Mouse (Mus musculus) embryonic stem cell, embryonic (primary cell): ENCODE data around the gene Olfr560.

Experiments
- CTCF ChIA-PET, 4 experiments: fragments of 300-600 bp in 2 of 4; fragments of 350-600 bp in 2 of 4; sonication (Branson Sonifier 250); formaldehyde crosslinking; loops; one replicate each; lab custom pipeline; 2022; ENCODE audit warnings: inconsistent platforms in 2 of 4; lab: Charles Lee
- POLR2A ChIA-PET, 4 experiments: fragments of 300-600 bp in 2 of 4; fragments of 350-600 bp in 2 of 4; sonication (Branson Sonifier 250); formaldehyde crosslinking; loops; one replicate each; lab custom pipeline; 2022; ENCODE audit warnings: antibody characterized with exemption in 4 of 4, inconsistent platforms in 1 of 4; lab: Charles Lee

Gene Olfr560

DNA sequence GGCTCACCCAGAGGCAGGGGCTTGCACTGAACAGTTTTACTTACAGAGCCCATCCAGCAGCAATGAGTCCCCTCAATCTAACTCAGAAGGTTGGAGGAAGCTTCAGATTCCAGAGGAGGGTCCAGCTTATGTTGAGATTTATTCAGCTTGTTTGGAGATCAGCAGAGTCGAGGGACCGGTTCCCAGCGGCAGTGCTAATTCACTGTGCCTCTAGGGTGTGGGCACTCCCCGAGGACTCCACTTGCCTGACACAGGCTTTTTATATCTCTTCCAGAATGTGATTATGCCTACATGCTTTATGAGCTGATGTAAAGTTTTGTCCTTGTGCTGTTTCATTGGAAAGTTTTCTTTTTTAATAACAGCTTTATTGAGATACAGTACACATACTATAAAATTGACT is at the start of gene Olfr560, which contains the start of gene Olfr78:
Olfr560 (minus strand) TSS at position 101 of the 400 bp plus-strand sequence.
Olfr78 (minus strand) TSS at position 206 of the 400 bp plus-strand sequence.
- ChIA-PET CTCF (interaction anchor here in 1 of 4 experiments (0.5 kb wide), 1 partner anchor 498 kb away, joined by 3 read pairs; no protein-coding TSS in a partner anchor), POLR2A (no interaction called here)

DNA sequence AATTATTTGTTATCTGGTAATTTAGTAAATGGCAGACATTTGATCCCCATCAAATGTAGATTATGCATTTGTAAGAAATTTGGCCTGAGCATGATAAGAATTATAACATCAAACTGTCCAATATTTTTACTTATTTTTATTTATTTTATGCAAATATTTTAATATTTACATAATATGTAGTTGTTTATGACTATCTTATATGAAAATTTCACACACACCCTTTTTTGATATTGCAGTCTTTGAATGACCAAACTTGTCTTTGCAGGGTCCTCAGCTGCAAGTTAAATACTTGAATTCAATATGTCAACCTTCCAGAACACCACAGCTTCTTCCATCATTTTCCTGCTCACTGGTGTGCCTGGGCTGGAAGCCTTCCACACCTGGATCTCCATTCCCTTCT is 44.0 kb upstream of the Olfr560 start, which contains the start of gene Olfr564:
Olfr564 (plus strand) TSS at position 301 of the 400 bp plus-strand sequence.
- ChIA-PET CTCF (no interaction called here), POLR2A (no interaction called here)

DNA sequence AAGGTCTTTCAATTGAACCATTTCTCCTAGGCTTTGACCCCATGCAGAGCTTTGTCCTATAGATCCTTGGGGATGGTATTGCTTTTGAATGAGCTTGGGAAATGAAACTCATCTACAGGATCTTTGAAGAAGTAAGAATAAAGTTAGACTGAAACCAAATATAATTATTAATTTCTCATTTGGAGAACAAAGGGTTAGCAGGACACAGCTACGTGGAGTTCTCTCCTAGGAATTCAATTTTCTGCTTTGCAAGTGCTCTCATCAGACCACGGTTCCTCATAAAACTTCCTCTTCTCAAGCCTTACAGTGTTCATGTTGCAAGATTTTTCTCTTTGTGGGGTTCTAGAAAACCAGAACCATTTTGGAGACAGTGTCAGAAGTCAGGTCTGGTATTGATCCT is 11.8 kb upstream of the Olfr560 start, which contains the start of gene Olfr561:
Olfr561 (plus strand) TSS at position 301 of the 400 bp plus-strand sequence.
- CTCF ChIA-PET, result no interaction called here
- POLR2A ChIA-PET, result no interaction called here

DNA sequence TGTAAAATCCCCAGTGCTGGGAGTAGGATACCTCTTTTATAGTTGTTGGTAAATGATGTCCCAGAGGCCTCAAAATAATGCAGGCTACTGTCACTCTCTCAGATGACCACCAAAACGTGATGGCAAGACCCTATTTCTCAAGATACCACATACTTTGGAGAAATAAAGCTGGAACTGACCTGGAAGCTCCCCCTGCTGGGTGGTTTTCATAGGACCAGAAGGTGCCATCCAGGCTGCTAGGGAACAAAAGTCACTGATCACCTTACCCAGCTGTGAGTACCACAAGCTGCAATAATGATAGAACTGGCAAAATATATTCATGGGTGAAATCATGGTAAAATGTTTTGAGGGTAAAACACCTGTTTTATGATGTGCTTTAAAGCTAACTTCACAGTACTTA is 7.1 kb downstream of the Olfr560 start:
- POLR2A ChIA-PET, result no interaction called here
- CTCF ChIA-PET, result interaction anchor here in 3 of 4 experiments (0.6 to 1.5 kb wide), 7 partner anchors 11 to 240 kb away, joined by 3 to 8 read pairs (median 4); no protein-coding TSS in a partner anchor

DNA sequence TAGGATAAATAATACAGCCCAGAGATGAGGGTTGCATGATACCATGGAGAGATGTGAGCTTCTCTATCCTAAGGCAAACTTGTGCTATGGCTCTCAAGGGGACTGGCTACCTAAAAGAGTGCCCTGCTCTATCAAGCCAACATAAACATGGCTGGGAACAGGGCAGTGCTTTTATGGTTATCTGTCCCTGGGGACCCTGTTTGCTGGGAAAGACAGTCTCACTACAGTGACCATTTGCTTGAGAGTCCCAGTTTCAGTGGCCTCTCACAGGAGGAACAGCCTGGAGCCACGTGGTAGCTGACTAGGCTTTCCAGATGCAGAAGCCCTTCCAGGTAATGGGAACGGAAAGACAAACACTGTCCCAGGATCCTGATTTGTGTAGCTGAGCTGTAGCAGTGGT is 21.5 kb downstream of the Olfr560 start:
- CTCF ChIA-PET, result no interaction called here
- POLR2A ChIA-PET, result interaction anchor here in 1 of 4 experiments (1.2 kb wide), 1 partner anchor 11 kb away, joined by 3 read pairs; no protein-coding TSS in a partner anchor

DNA sequence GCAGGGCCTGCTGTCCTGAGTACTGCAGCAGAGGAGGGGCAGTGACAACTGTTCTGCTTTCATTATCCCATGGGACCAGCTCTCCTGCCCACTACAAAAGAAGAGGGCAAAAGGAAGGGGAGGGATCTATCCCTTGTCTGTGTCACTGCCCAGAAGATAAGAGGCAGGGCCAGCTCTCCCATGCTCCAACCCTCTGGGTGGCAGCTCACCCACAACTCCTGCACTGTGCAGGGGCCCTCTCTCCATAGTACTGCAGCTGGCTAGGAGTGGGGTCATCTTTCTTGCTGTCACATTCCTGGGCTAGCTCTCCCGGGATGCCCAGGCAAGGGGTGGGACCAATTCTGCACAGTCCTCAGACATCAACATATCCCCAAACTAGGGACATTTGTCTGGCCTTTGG is 25.4 kb downstream of the Olfr560 start:
- ChIA-PET POLR2A (no interaction called here), CTCF (no interaction called here)

DNA sequence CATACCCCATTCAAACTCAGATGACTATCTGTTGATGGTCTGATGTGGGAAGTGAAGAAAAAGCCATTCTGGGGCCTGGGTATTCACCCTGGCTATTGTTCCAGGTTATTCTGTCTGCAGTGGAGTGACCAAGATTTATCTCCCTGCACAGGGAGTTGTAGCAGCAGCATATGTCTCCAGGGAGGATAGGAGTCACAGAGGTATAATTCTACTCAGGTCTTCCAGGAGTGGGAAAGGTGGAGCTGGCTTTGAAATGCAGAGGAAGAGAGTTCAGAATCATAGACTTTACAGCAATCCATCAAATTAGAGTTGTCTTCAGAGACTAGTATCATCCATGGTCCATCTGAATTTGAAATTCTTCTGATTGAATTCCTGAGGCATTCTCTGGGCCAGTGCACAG is 31.8 kb downstream of the Olfr560 start, which contains the start of gene Olfr559:
Olfr559 (minus strand) TSS at position 101 of the 400 bp plus-strand sequence.
- ChIA-PET POLR2A (no interaction called here), CTCF (no interaction called here)

DNA sequence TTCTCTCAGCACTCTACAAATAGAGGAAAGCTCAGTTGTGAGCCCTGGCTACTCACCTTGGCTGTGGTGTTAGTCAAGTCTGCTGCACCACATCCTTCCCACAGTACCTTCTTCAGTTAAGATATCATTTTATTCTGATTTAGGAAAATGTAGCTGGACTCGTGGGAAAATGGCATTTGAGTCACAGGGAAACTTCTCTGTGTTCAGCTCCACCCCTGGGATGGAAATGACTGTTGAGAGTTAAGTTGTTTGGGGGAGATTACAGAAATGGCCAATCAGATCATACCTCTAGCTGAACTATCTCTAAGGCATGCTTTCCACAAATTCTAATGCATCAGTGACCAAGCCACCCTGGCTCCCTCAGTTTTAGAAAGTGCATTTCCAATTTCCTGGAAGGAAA is 40.2 kb downstream of the Olfr560 start, which contains the start of gene Olfr33:
Olfr33 (minus strand) TSS at position 101 of the 400 bp plus-strand sequence.
- ChIA-PET POLR2A (no interaction called here), CTCF (no interaction called here)

DNA sequence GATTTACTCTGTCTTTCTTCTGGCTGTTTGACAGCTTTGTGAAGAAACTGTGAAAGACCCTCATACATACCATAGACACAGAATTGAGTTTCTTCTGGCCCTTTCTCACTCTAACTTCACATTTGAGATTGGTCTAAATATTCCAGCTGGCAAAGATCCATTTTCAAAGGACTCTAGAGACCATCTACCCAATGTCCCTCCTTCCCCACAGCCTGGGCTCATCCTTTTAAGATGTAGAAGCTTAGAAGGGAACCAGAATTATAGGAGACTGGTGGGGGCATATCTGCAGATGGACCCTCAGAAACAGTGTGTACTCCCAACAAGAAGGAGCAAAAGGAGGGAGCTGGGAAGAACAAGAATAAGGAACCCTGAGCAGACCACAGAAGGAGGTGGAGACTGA is 57.3 kb downstream of the Olfr560 start, which contains the start of gene Olfr558:
Olfr558 (plus strand) TSS at position 301 of the 400 bp plus-strand sequence.
- ChIA-PET CTCF (no interaction called here), POLR2A (no interaction called here)
